Mouse (Mus musculus) liver, adult 2 months (tissue): ENCODE results near the gene Efna2. TPM values are rescaled to one million over a fixed set of nuclear protein-coding genes. Genes with fewer than 3 reads are reported as not detected.
A peak's percentile ranks its signal among the peaks of the same experiment; 100 is the strongest.

Experiments used
- DNase-seq: peaks from one replicate; pipeline ENCODE4 v3.0.0-alpha.2; 2011; ENCODE audit warnings: low read depth, low spot score; ENCODE audit errors: extremely low read depth
- H3K27ac ChIP-seq: fragments of 200-500 bp; replicated peaks from 2 replicates; pipeline ENCODE4 v1.5.1; 2012; ENCODE audit warnings: low read depth, mild to moderate bottlenecking, control low read depth, inconsistent platforms, low read length; ENCODE audit not compliant: insufficient read depth
- H3K27me3 ChIP-seq: fragments of 200-500 bp; 2 replicates; pipeline ENCODE4 v1.6.1; 2012; ENCODE audit warnings: mild to moderate bottlenecking, moderate library complexity, low read length, inconsistent platforms; ENCODE audit not compliant: control insufficient read depth, insufficient read depth
- H3K36me3 ChIP-seq: fragments of 200-500 bp; 2 replicates; pipeline ENCODE4 v1.6.1; 2012; ENCODE audit warnings: low read length, inconsistent platforms; ENCODE audit not compliant: control insufficient read depth, insufficient read depth
- H3K4me1 ChIP-seq: fragments of 200-500 bp; 2 replicates; pipeline ENCODE4 v1.6.1; 2011; ENCODE audit warnings: low read length; ENCODE audit not compliant: control insufficient read depth, insufficient read depth
- H3K4me3 ChIP-seq: fragments of 200-500 bp; 2 replicates; pipeline ENCODE4 v1.5.1; 2011; ENCODE audit warnings: low read depth, mild to moderate bottlenecking, control low read depth, low read length, moderate library complexity; ENCODE audit not compliant: insufficient read depth
- H3K79me2 ChIP-seq: fragments of 200-500 bp; 2 replicates; pipeline ENCODE4 v1.6.1; 2012; ENCODE audit warnings: inconsistent platforms, mild to moderate bottlenecking, low read length, moderate library complexity; ENCODE audit not compliant: control insufficient read depth, insufficient read depth
- H3K9ac ChIP-seq: fragments of 200-500 bp; 2 replicates; pipeline ENCODE4 v1.6.1; 2012; ENCODE audit warnings: low read depth, mild to moderate bottlenecking, control low read depth, inconsistent platforms, low read length
- CTCF ChIP-seq: fragments of 200-500 bp; IDR thresholded peaks from 2 replicates; pipeline ENCODE4 v1.5.1; 2011; ENCODE audit warnings: low read depth, low read length, control low read depth
- POLR2A ChIP-seq: fragments of 200-500 bp; IDR thresholded peaks from 2 replicates; pipeline ENCODE4 v1.6.1; 2011; ENCODE audit warnings: low read length, control low read depth; ENCODE audit not compliant: insufficient read depth; ENCODE audit errors: extremely low read depth
- WGBS: fragments of 180-500 bp; shearing (Covaris S2); methylation state at CpG from one replicate; pipeline ENCODE4 v1.1.7; 2018; 5-methylcytosine and 5-hydroxymethylcytosine counted together
- polyA plus RNA-seq: library from polyadenylated mRNA; depleted of rRNA; stranded (reverse); fragments of >200 nt; gene quantifications from 2 replicates; pipeline ENCODE4 v1.2.3, GENCODE M21; 2012
- total RNA-seq: library from RNA; depleted of rRNA; stranded (reverse); fragments of >200 nt; gene quantifications from 2 replicates; pipeline ENCODE4 v1.2.3, GENCODE M21; 2014

The Efna2 gene
- total and polyA plus RNA-seq, 2 experiments = under 0.01 to 0.26 TPM

GRCm38 (mm10) chr10:80160455-80161371 is 18.6 kb upstream of the Efna2 start:
- H3K9ac ChIP-seq = peak overlapping the region; percentile 73
- no peaks in the 10 kb centered on the region for H3K79me2 ChIP-seq
- peak overlapping the region; percentile 92 for H3K27ac ChIP-seq
- TF ChIP-seq CTCF = no peak
- no peak for TF ChIP-seq POLR2A
- H3K4me1 ChIP-seq = peaks cover 27% of the 10 kb centered on the region
- under 1% methylated on average over 33 of the region's 33 CpGs for WGBS
- H3K36me3 ChIP-seq = peaks cover 13% of the 10 kb centered on the region; the same call in 1 of the 2 replicates
- H3K27me3 ChIP-seq = no peaks in the 10 kb centered on the region
- DNase-seq = peak; percentile 93
- peak overlapping the region; percentile 56 for H3K4me3 ChIP-seq

- Histone ChIP-seq H3K27ac (peak overlapping the region; percentile 80), H3K4me1 (peaks cover 27% of the 10 kb centered on the region), H3K79me2 (no peaks in the 10 kb centered on the region), H3K27me3 (no peaks in the 10 kb centered on the region), H3K9ac (peak overlapping the region; percentile 33), H3K4me3 (peak overlapping the region; percentile 17; the same call in 1 of the 2 replicates), H3K36me3 (peaks cover 4% of the 10 kb centered on the region; the same call in 1 of the 2 replicates)
- 11% methylated on average over 7 of the region's 7 CpGs for WGBS
- peak; percentile 83 for DNase-seq
- TF ChIP-seq POLR2A (no peak), CTCF (no peak)
Observed at GRCm38 (mm10) chr10:80161522-80162242, 17.6 kb upstream of the Efna2 start.

GRCm38 (mm10) chr10:80162243-80162608 is 17.1 kb upstream of the Efna2 start:
- DNase-seq = no peak
- H3K9ac ChIP-seq = no peak overlapping the region
- no peaks in the 10 kb centered on the region; the same call in 1 of the 2 replicates for H3K36me3 ChIP-seq
- H3K27ac ChIP-seq = 0 out of 2 replicates have a peak overlapping the region, but pooled peaks have one; percentile 80
- no peak overlapping the region for H3K4me3 ChIP-seq
- H3K27me3 ChIP-seq = no peaks in the 10 kb centered on the region
- no peaks in the 10 kb centered on the region for H3K79me2 ChIP-seq
- H3K4me1 ChIP-seq = peaks cover 25% of the 10 kb centered on the region
- no peak for TF ChIP-seq POLR2A
- TF ChIP-seq CTCF = no peak
- 88% methylated on average over 3 of the region's 3 CpGs for WGBS

- H3K79me2 ChIP-seq = no peaks in the 10 kb centered on the region
- H3K9ac ChIP-seq = no peak overlapping the region
- no peak overlapping the region for H3K4me3 ChIP-seq
- H3K27ac ChIP-seq = no peak overlapping the region
- H3K36me3 ChIP-seq = no peaks in the 10 kb centered on the region
- H3K27me3 ChIP-seq = no peaks in the 10 kb centered on the region
- TF ChIP-seq CTCF (no peak), POLR2A (no peak)
- no peak for DNase-seq
- peaks cover 25% of the 10 kb centered on the region for H3K4me1 ChIP-seq
- 82% methylated on average over 6 of the region's 6 CpGs for WGBS
Observed at GRCm38 (mm10) chr10:80162716-80163299, 16.5 kb upstream of the Efna2 start.

GRCm38 (mm10) chr10:80163721-80164120 is 15.6 kb upstream of the Efna2 start:
- 75% methylated on average over 8 of the region's 8 CpGs for WGBS
- H3K27me3 ChIP-seq = no peaks in the 10 kb centered on the region
- no peak for DNase-seq
- H3K36me3 ChIP-seq = no peaks in the 10 kb centered on the region
- no peak overlapping the region for H3K27ac ChIP-seq
- TF ChIP-seq POLR2A = no peak
- no peak for TF ChIP-seq CTCF
- no peak overlapping the region for H3K9ac ChIP-seq
- H3K79me2 ChIP-seq = no peaks in the 10 kb centered on the region
- H3K4me1 ChIP-seq = peaks cover 21% of the 10 kb centered on the region
- H3K4me3 ChIP-seq = no peak overlapping the region
